Mouse (Mus musculus) urinary bladder, adult 18-20 months (tissue): ENCODE measurements around the gene Olfr507.
"Not testable (repeated sequence)": the region's sequence is repeated elsewhere in the genome, so short reads cannot be mapped to it uniquely, and the experiment has no call there.

Source experiments
- DNase-seq, 2 experiments: peaks; one replicate each; pipeline ENCODE4 v3.0.0; 2022; ENCODE audit warnings: low spot score in 2 of 2, mixed read lengths in 2 of 2

Gene Olfr507

GRCm38 (mm10) chr7:108621514-108621913 lies at the start of gene Olfr507:
Gene Olfr507, plus strand, starts transcription at chr7:108621814.
- DNase-seq: no peak

- DNase-seq: no peak
These were observed 31.8 kb upstream of the Olfr507 start for GRCm38 (mm10) chr7:108589797-108590196.

- not testable (repeated sequence) for DNase-seq
These were observed 19.7 kb upstream of the Olfr507 start for GRCm38 (mm10) chr7:108601916-108602315.

- no peak for DNase-seq
These were observed 11.1 kb upstream of the Olfr507 start, which contains the start of gene Olfr506 for GRCm38 (mm10) chr7:108610487-108610886. Gene Olfr506, plus strand, starts transcription at chr7:108610787.

- DNase-seq: no peak
These were observed 7.5 kb upstream of the Olfr507 start for GRCm38 (mm10) chr7:108614110-108614509.

GRCm38 (mm10) chr7:108616781-108617180 lies 4.8 kb upstream of the Olfr507 start:
- not testable (repeated sequence) for DNase-seq

GRCm38 (mm10) chr7:108629694-108630093 lies 8.1 kb downstream of the Olfr507 start, which contains the start of gene Olfr508:
Gene Olfr508, plus strand, starts transcription at chr7:108629994.
- no peak for DNase-seq

- DNase-seq: no peak
These were observed 30.2 kb downstream of the Olfr507 start, which contains the start of gene Olfr509 for GRCm38 (mm10) chr7:108651806-108652205. Gene Olfr509, minus strand, starts transcription at chr7:108651906.

GRCm38 (mm10) chr7:108662419-108662818 lies 40.8 kb downstream of the Olfr507 start:
- no peak for DNase-seq

GRCm38 (mm10) chr7:108666118-108666517 lies 44.5 kb downstream of the Olfr507 start, which contains the start of gene Olfr510:
Gene Olfr510, plus strand, starts transcription at chr7:108666418.
- DNase-seq: no peak

GRCm38 (mm10) chr7:108671058-108671457 lies 49.4 kb downstream of the Olfr507 start:
- DNase-seq: no peak
